Mouse (Mus musculus) liver, embryonic 14.5 days (tissue): ENCODE measurements at regions not wholly inside any gene's neighbourhood (a gene's known extent, or its start where the extent isn't known, plus 50 kb on each side); places are given as distances from the start of the nearest gene placed in this dataset.

Experiments
- ATAC-seq: fragments of 200-750 bp; cut with Nextera tagmentation; 2 replicates; pipeline ENCODE4 v1.8.0; 2017; ENCODE audit warnings: moderate number of reproducible peaks, mild to moderate bottlenecking, moderate library complexity; ENCODE audit not compliant: insufficient read depth
- DNase-seq, 3 experiments: peaks; one replicate each; pipeline ENCODE4 v3.0.0-alpha.2; 2012 to 2013; ENCODE audit warnings: low read depth in 3 of 3, low spot score in 3 of 3
- H3K27ac ChIP-seq: fragments of 300-500 bp; sonication (generic); 2 replicates; pipeline ENCODE4 v1.5.1; 2014; ENCODE audit warnings: moderate library complexity, mild to moderate bottlenecking, control low read depth, inconsistent platforms
- H3K27me3 ChIP-seq: fragments of 300-500 bp; sonication (generic); 2 replicates; pipeline ENCODE4 v1.6.1; 2014; ENCODE audit warnings: mild to moderate bottlenecking, low read length, moderate library complexity; ENCODE audit not compliant: control insufficient read depth, insufficient read depth
- H3K36me3 ChIP-seq: fragments of 300-500 bp; sonication (generic); replicated peaks from 2 replicates; pipeline ENCODE4 v1.6.1; 2014; ENCODE audit warnings: low read depth; ENCODE audit not compliant: control insufficient read depth, insufficient read depth
- H3K4me1 ChIP-seq, 2 experiments: fragments of 200-500 bp in 1 of 2; fragments of 300-500 bp in 1 of 2; sonication (generic) in 1 of 2; replicated peaks; 2 replicates each; pipeline ENCODE4 v1.6.1; 2012 to 2014; ENCODE audit warnings: antibody characterized with exemption in 1 of 2, inconsistent platforms in 1 of 2, low read length in 1 of 2; ENCODE audit not compliant: control insufficient read depth in 2 of 2, insufficient read depth in 2 of 2
- H3K4me2 ChIP-seq: fragments of 300-500 bp; sonication (generic); 2 replicates; pipeline ENCODE4 v1.6.1; 2014; ENCODE audit warnings: low read depth, mild to moderate bottlenecking, control low read depth, moderate library complexity
- H3K4me3 ChIP-seq, 2 experiments: fragments of 200-500 bp in 1 of 2; fragments of 300-500 bp in 1 of 2; sonication (generic) in 1 of 2; 2 replicates each; pipeline ENCODE4 v1.5.1; 2012 to 2014; ENCODE audit warnings: low read depth in 2 of 2, low read length in 2 of 2, mild to moderate bottlenecking in 2 of 2, control low read depth in 1 of 2, inconsistent platforms in 1 of 2, moderate library complexity in 1 of 2; ENCODE audit not compliant: insufficient read depth in 1 of 2
- H3K9ac ChIP-seq: fragments of 300-500 bp; sonication (generic); replicated peaks from 2 replicates; pipeline ENCODE4 v1.6.1; 2014; ENCODE audit warnings: mild to moderate bottlenecking, control low read depth, moderate library complexity
- H3K9me3 ChIP-seq: fragments of 300-500 bp; sonication (generic); 2 replicates; pipeline ENCODE4 v1.6.1; 2016; ENCODE audit warnings: low read length, mixed read lengths; ENCODE audit not compliant: control insufficient read depth
- CTCF ChIP-seq: IDR thresholded peaks from 2 replicates; pipeline ENCODE4 v1.5.1; 2016; ENCODE audit warnings: antibody characterized with exemption, low read depth, control low read depth
- EP300 ChIP-seq: IDR thresholded peaks from 2 replicates; pipeline ENCODE4 v1.6.1; 2016; ENCODE audit warnings: antibody characterized with exemption, low read depth
- WGBS: fragments of 180-500 bp; shearing (Covaris S2); extraction: QIAGEN DNeasy Blood & Tissue Kit; methylation state at CpG from one replicate; pipeline ENCODE4 v1.1.7; 2014; ENCODE audit not compliant: insufficient replicate concordance; 5-methylcytosine and 5-hydroxymethylcytosine counted together

- no peak overlapping the region for H3K9ac ChIP-seq
- WGBS = 42% methylated on average over 1 of the region's 1 CpGs
Observed at GRCm38 (mm10) chr15:7691251-7691650, 119.4 kb upstream of the Gdnf start.

GRCm38 (mm10) chr15:7692096-7692495, 118.5 kb upstream of the Gdnf start:
- Histone ChIP-seq H3K27me3 (no peaks in the 10 kb centered on the region), H3K4me3 (no peak overlapping the region), H3K4me2 (no peak overlapping the region), H3K4me1 (no peaks in the 10 kb centered on the region), H3K27ac (no peak overlapping the region), H3K9me3 (no peaks in the 10 kb centered on the region), H3K9ac (no peak overlapping the region), H3K36me3 (no peaks in the 10 kb centered on the region)
- no peak for TF ChIP-seq CTCF
- no peak for TF ChIP-seq EP300
- ATAC-seq = no peak
- DNase-seq = no peak
- WGBS = 54% methylated on average over 3 of the region's 3 CpGs

More at GRCm38 (mm10) chr15:7691251-7691650, 119.4 kb upstream of the Gdnf start:
- no peak overlapping the region for H3K27ac ChIP-seq
- no peaks in the 10 kb centered on the region for H3K4me1 ChIP-seq
- H3K4me2 ChIP-seq = no peak overlapping the region
- H3K27me3 ChIP-seq = no peaks in the 10 kb centered on the region
- DNase-seq (no peak), ATAC-seq (no peak)
- no peaks in the 10 kb centered on the region for H3K36me3 ChIP-seq
- no peaks in the 10 kb centered on the region for H3K9me3 ChIP-seq
- no peak overlapping the region for H3K4me3 ChIP-seq
- TF ChIP-seq CTCF (no peak), EP300 (no peak)

- Histone ChIP-seq H3K27ac (no peak overlapping the region), H3K9ac (no peak overlapping the region), H3K9me3 (no peaks in the 10 kb centered on the region), H3K4me1 (no peaks in the 10 kb centered on the region), H3K36me3 (no peaks in the 10 kb centered on the region), H3K27me3 (no peaks in the 10 kb centered on the region), H3K4me3 (no peak overlapping the region), H3K4me2 (no peak overlapping the region)
- no peak for DNase-seq
- ATAC-seq = no peak
- no peak for TF ChIP-seq CTCF
- TF ChIP-seq EP300 = no peak
- 62% methylated on average over 5 of the region's 5 CpGs for WGBS
Observed at GRCm38 (mm10) chr15:7694037-7694436, 116.6 kb upstream of the Gdnf start.

- TF ChIP-seq EP300 (no peak), CTCF (no peak)
- H3K4me3 ChIP-seq = no peak overlapping the region
- no peaks in the 10 kb centered on the region for H3K4me1 ChIP-seq
- no peak overlapping the region for H3K4me2 ChIP-seq
- H3K9me3 ChIP-seq = no peaks in the 10 kb centered on the region
- 36% methylated on average over 3 of the region's 3 CpGs for WGBS
- no peak overlapping the region for H3K9ac ChIP-seq
- DNase-seq (no peak), ATAC-seq (no peak)
- no peaks in the 10 kb centered on the region for H3K36me3 ChIP-seq
- H3K27ac ChIP-seq = no peak overlapping the region
- H3K27me3 ChIP-seq = no peaks in the 10 kb centered on the region
Observed at GRCm38 (mm10) chr15:7697724-7698123, 112.9 kb upstream of the Gdnf start.

DNA sequence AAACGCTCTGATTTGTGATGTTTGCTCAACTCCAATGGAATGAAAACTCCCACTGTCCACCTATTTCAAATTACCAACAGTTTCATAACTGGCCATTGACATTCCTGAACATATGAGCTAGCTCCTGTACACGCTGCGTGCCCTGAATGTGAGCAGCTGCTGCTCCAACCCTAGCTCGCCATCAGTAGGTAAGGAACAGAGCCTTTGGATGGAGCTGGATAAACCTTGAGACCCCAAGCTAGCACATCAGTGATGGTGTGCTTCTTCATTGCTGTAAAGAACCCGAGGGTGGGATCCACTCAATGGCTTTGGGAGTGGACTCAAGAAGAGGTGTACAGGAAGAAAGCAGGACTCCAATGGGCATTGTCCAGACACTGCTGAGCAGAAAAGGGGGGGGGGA, 101.8 kb upstream of the Gdnf start:
- no peak overlapping the region for H3K9ac ChIP-seq
- H3K4me3 ChIP-seq = no peak overlapping the region
- TF ChIP-seq EP300 (no peak), CTCF (no peak)
- no peaks in the 10 kb centered on the region for H3K36me3 ChIP-seq
- H3K27me3 ChIP-seq = no peaks in the 10 kb centered on the region
- H3K4me1 ChIP-seq = no peaks in the 10 kb centered on the region
- H3K27ac ChIP-seq = no peak overlapping the region
- no peak for DNase-seq
- no peak for ATAC-seq
- no peaks in the 10 kb centered on the region for H3K9me3 ChIP-seq
- 53% methylated on average over 5 of the region's 5 CpGs for WGBS
- no peak overlapping the region for H3K4me2 ChIP-seq

- no peaks in the 10 kb centered on the region for H3K4me1 ChIP-seq
- no peaks in the 10 kb centered on the region for H3K27me3 ChIP-seq
- no peaks in the 10 kb centered on the region for H3K9me3 ChIP-seq
- H3K27ac ChIP-seq = no peak overlapping the region
- no peak overlapping the region for H3K4me3 ChIP-seq
- H3K9ac ChIP-seq = no peak overlapping the region
- H3K4me2 ChIP-seq = no peak overlapping the region
- no peaks in the 10 kb centered on the region for H3K36me3 ChIP-seq
- no peak for TF ChIP-seq CTCF
- TF ChIP-seq EP300 = no peak
- ATAC-seq (no peak), DNase-seq (no peak)
- WGBS = 50% methylated on average over 1 of the region's 1 CpGs
Observed at GRCm38 (mm10) chr15:7714641-7715040, 96.0 kb upstream of the Gdnf start.
